Mouse (Mus musculus): ENCODE data around the gene Rngtt. TPM values are rescaled to one million over a fixed set of nuclear protein-coding genes. Genes with fewer than 3 reads are reported as not detected.

Rngtt gene
- total and polyA plus RNA-seq, 3 experiments = 15.0 to 18.7 TPM; not detected in 1

- Histone ChIP-seq H3K27ac (ENCODE audit: control insufficient read depth, low read depth, low read length) (no peak overlapping the region), H3K4me1 (ENCODE audit: control insufficient read depth in 1 of 2, insufficient read depth in 2 of 2, low read length in 2 of 2) (no peaks in the 10 kb centered on the region; a peak in 1 of 4 replicates), H3K4me3 (ENCODE audit: control insufficient read depth in 1 of 2, insufficient read depth in 1 of 2, low read depth in 2 of 2, low read length in 2 of 2) (no peak overlapping the region), H3K36me3 (ENCODE audit: control insufficient read depth in 1 of 2, insufficient read depth in 2 of 2, low read length in 2 of 2) (no peaks in the 10 kb centered on the region), H3K9me3 (replicated peaks; ENCODE audit: insufficient read depth, low read length) (no peaks in the 10 kb centered on the region), H3K79me2 (ENCODE audit: control insufficient read depth, insufficient read depth, low read length, poor library complexity) (no peaks in the 10 kb centered on the region), H3K27me3 (ENCODE audit: control insufficient read depth in 1 of 2, insufficient read depth in 2 of 2, low read length in 2 of 2) (no peaks in the 10 kb centered on the region), H3K9ac (ENCODE audit: control insufficient read depth, low read depth, low read length, poor library complexity, severe bottlenecking) (no peak overlapping the region)
- no peak for DNase-seq (ENCODE audit: low read depth, low spot score)
- TF ChIP-seq MAFK (IDR thresholded peaks at IDR 0.05; ENCODE audit: borderline replicate concordance, low read depth, low read length) (no peak), POLR2AphosphoS2 (IDR thresholded peaks at IDR 0.05; ENCODE audit: low read length) (no peak), MEF2A (IDR thresholded peaks at IDR 0.05; ENCODE audit: extremely low read depth, insufficient replicate concordance, low read depth, low read length, poor library complexity, severe bottlenecking) (no peak), USF1 (IDR thresholded peaks at IDR 0.05; ENCODE audit: low read depth, low read length) (no peak), RAD21 (IDR thresholded peaks at IDR 0.05; ENCODE audit: low read depth, low read length) (no peak), MXI1 (IDR thresholded peaks at IDR 0.05; ENCODE audit: low read depth, low read length) (no peak), POLR2AphosphoS5 (IDR thresholded peaks at IDR 0.05; ENCODE audit: borderline replicate concordance, low read depth, low read length) (no peak), ZNF384 (IDR thresholded peaks at IDR 0.05; ENCODE audit: low read depth, low read length) (no peak), MAX (IDR thresholded peaks at IDR 0.05; ENCODE audit: low read length) (no peak), ZMIZ1 (IDR thresholded peaks at IDR 0.05; ENCODE audit: low read depth, low read length) (no peak), ETS1 (IDR thresholded peaks at IDR 0.05; ENCODE audit: low read depth, low read length) (no peak), NRF1 (IDR thresholded peaks at IDR 0.05; ENCODE audit: insufficient read depth, low read depth, low read length, poor library complexity, severe bottlenecking) (no peak), E2F4 (IDR thresholded peaks at IDR 0.05; ENCODE audit: borderline replicate concordance, low read depth, low read length) (no peak)
Measured at GRCm38 (mm10) chr4:33544755-33545576, 234.9 kb downstream of the Rngtt start.

GRCm38 (mm10) chr4:33545577-33545879, 235.4 kb downstream of the Rngtt start:
- Histone ChIP-seq H3K36me3 (ENCODE audit: control insufficient read depth in 1 of 2, insufficient read depth in 2 of 2, low read length in 2 of 2) (no peaks in the 10 kb centered on the region), H3K27me3 (ENCODE audit: control insufficient read depth in 1 of 2, insufficient read depth in 2 of 2, low read length in 2 of 2) (no peaks in the 10 kb centered on the region), H3K9me3 (replicated peaks; ENCODE audit: insufficient read depth, low read length) (no peaks in the 10 kb centered on the region), H3K4me1 (ENCODE audit: control insufficient read depth in 1 of 2, insufficient read depth in 2 of 2, low read length in 2 of 2) (no peaks in the 10 kb centered on the region; a peak in 1 of 4 replicates), H3K79me2 (ENCODE audit: control insufficient read depth, insufficient read depth, low read length, poor library complexity) (no peaks in the 10 kb centered on the region), H3K4me3 (ENCODE audit: control insufficient read depth in 1 of 2, insufficient read depth in 1 of 2, low read depth in 2 of 2, low read length in 2 of 2) (no peak overlapping the region), H3K9ac (ENCODE audit: control insufficient read depth, low read depth, low read length, poor library complexity, severe bottlenecking) (no peak overlapping the region), H3K27ac (ENCODE audit: control insufficient read depth, low read depth, low read length) (no peak overlapping the region)
- no peak for TF ChIP-seq USF2 (IDR thresholded peaks at IDR 0.05; ENCODE audit: borderline replicate concordance in 1 of 2, insufficient read depth in 1 of 2, low read depth in 1 of 2, low read length in 2 of 2)
- no peak for TF ChIP-seq SIN3A (IDR thresholded peaks at IDR 0.05; ENCODE audit: low read length)
- TF ChIP-seq POLR2AphosphoS2 (IDR thresholded peaks at IDR 0.05; ENCODE audit: low read length) = no peak
- no peak for TF ChIP-seq CHD2 (IDR thresholded peaks at IDR 0.05; ENCODE audit: low read length)
- TF ChIP-seq UBTF (IDR thresholded peaks at IDR 0.05; ENCODE audit: borderline replicate concordance, insufficient read depth, low read depth, low read length) = no peak
- no peak for TF ChIP-seq ELF1 (IDR thresholded peaks at IDR 0.05; ENCODE audit: low read depth, low read length)
- no peak for TF ChIP-seq E2F4 (IDR thresholded peaks at IDR 0.05; ENCODE audit: borderline replicate concordance, low read depth, low read length)
- TF ChIP-seq NELFE (IDR thresholded peaks at IDR 0.05; ENCODE audit: low read depth, low read length) = no peak
- DNase-seq (ENCODE audit: low read depth, low spot score) = no peak
